Mouse (Mus musculus): ENCODE results near the gene Ttll5. TPM values are rescaled to one million over a fixed set of nuclear protein-coding genes. Genes with fewer than 3 reads are reported as not detected.
A peak's percentile ranks its signal among the peaks of the same experiment; 100 is the strongest.

Ttll5 gene
- polyA plus RNA-seq, 1 experiment from 2014 or later, result 16.1 TPM

DNA sequence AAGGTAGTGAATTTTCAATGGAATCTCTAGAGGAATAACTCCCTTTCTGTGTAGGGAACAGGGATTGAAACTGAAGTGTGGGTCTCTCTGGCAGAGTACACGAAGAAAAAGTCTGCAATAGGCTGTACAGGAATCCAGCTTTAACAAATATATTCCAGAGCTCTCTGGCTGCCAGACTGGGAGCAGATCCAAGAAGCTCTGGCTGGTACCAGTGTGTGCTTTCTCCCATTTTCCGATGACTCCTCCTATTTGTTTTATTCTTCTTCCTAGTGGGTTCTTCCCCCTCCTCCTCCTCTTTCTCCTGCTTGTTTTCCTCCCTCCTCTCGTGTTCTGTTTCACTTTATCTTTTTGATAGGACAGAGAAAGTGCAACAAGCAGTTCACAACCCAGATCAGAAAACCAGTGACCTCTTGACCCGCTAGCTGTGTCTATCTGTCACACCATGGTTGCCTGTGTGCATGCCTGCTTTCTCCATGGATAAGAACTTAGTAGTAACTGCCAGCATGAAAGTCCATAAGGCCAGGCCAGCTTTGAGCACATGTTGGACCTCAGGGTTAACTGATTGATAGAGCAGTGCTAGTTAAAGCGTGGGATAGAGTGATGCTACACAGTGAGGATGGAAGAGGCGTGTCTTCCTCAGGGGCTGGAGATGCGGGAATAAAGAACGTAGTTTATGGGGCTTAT lies 55.3 kb downstream of the Ttll5 start:
- DNase-seq, result peak; percentile 37
- peaks cover 14% of the 10 kb centered on the region for H3K36me3 ChIP-seq (ENCODE audit: control insufficient read depth, insufficient read depth, low read length)
- 82% methylated on average over 8 of the region's 8 CpGs for WGBS
- no peak overlapping the region for H3K4me3 ChIP-seq (replicated peaks; ENCODE audit: low read depth, low read length)
- H3K9me3 ChIP-seq (ENCODE audit: control insufficient read depth, low read length), result no peaks in the 10 kb centered on the region
- ATAC-seq (ENCODE audit: low FRiP score, low TSS enrichment), result no peak
- no peak overlapping the region for H3K4me2 ChIP-seq (ENCODE audit: low read length)
- no peaks in the 10 kb centered on the region for H3K4me1 ChIP-seq (ENCODE audit: control insufficient read depth, insufficient read depth, low read length)
- H3K27ac ChIP-seq (replicated peaks; ENCODE audit: low read depth, low read length), result 0 out of 2 replicates have a peak overlapping the region, but pooled peaks have one; percentile 5
- H3K27me3 ChIP-seq (ENCODE audit: control insufficient read depth, insufficient read depth, low read length), result no peaks in the 10 kb centered on the region
- H3K9ac ChIP-seq (replicated peaks; ENCODE audit: low read length), result no peak overlapping the region

DNA sequence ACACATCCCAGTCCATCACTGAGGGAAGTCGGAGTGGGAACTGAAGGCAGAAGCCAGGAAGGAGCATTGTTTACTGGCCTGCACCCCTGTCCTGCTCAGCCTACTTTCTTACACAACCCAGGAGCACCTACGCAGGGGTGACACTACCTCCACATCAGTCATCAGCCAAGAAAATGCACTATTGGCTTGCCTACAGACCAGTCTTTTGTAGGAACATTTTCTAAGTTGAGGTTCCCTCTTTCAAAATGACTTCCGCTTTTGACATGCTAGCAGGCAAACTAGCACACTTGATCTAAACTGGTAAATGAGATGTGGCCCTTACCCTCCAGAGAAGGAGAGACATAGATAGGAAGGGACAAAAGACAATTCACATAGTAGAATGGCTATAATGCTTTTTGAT lies 60.6 kb downstream of the Ttll5 start:
- Histone ChIP-seq H3K9me3 (ENCODE audit: control insufficient read depth, low read length) (no peaks in the 10 kb centered on the region), H3K36me3 (ENCODE audit: control insufficient read depth, insufficient read depth, low read length) (no peaks in the 10 kb centered on the region; the same call in 1 of the 2 replicates), H3K27ac (replicated peaks; ENCODE audit: low read depth, low read length) (no peak overlapping the region), H3K4me3 (replicated peaks; ENCODE audit: low read depth, low read length) (no peak overlapping the region), H3K4me1 (ENCODE audit: control insufficient read depth, insufficient read depth, low read length) (0 out of 2 replicates have a peak, but pooled peaks cover under 1% of the 10 kb centered on the region), H3K27me3 (ENCODE audit: control insufficient read depth, insufficient read depth, low read length) (no peaks in the 10 kb centered on the region), H3K4me2 (ENCODE audit: low read length) (no peak overlapping the region), H3K9ac (replicated peaks; ENCODE audit: low read length) (no peak overlapping the region)
- DNase-seq (no peak), ATAC-seq (ENCODE audit: low FRiP score, low TSS enrichment) (no peak)
- WGBS, result 92% methylated on average over 3 of the region's 3 CpGs

GRCm38 (mm10) chr12:85890054-85890453 lies 65.6 kb downstream of the Ttll5 start:
- H3K27me3 ChIP-seq (ENCODE audit: control insufficient read depth, insufficient read depth, low read length), result no peaks in the 10 kb centered on the region
- no peak for ATAC-seq (ENCODE audit: low FRiP score, low TSS enrichment)

GRCm38 (mm10) chr12:85903986-85904385 lies 79.5 kb downstream of the Ttll5 start:
- H3K4me3 ChIP-seq (replicated peaks; ENCODE audit: low read depth, low read length), result no peak overlapping the region
- 95% methylated on average over 6 of the region's 6 CpGs for WGBS
- no peak overlapping the region for H3K4me2 ChIP-seq (ENCODE audit: low read length)
- 0 out of 2 replicates have a peak, but pooled peaks cover 5% of the 10 kb centered on the region for H3K4me1 ChIP-seq (ENCODE audit: control insufficient read depth, insufficient read depth, low read length)
- H3K36me3 ChIP-seq (ENCODE audit: control insufficient read depth, insufficient read depth, low read length), result peaks cover 5% of the 10 kb centered on the region; the same call in 1 of the 2 replicates
- H3K9ac ChIP-seq (replicated peaks; ENCODE audit: low read length), result no peak overlapping the region
- no peak overlapping the region for H3K27ac ChIP-seq (replicated peaks; ENCODE audit: low read depth, low read length)
- DNase-seq, result no peak
- no peak for ATAC-seq (ENCODE audit: low FRiP score, low TSS enrichment)
- no peaks in the 10 kb centered on the region for H3K9me3 ChIP-seq (ENCODE audit: control insufficient read depth, low read length)
- H3K27me3 ChIP-seq (ENCODE audit: control insufficient read depth, insufficient read depth, low read length), result no peaks in the 10 kb centered on the region

More at GRCm38 (mm10) chr12:85890054-85890453, 65.6 kb downstream of the Ttll5 start:
- Histone ChIP-seq H3K4me2 (ENCODE audit: low read length) (no peak overlapping the region), H3K9me3 (ENCODE audit: control insufficient read depth, low read length) (no peaks in the 10 kb centered on the region), H3K36me3 (ENCODE audit: control insufficient read depth, insufficient read depth, low read length) (peaks cover 16% of the 10 kb centered on the region), H3K4me1 (ENCODE audit: control insufficient read depth, insufficient read depth, low read length) (0 out of 2 replicates have a peak, but pooled peaks cover 3% of the 10 kb centered on the region), H3K9ac (replicated peaks; ENCODE audit: low read length) (no peak overlapping the region), H3K27ac (replicated peaks; ENCODE audit: low read depth, low read length) (no peak overlapping the region), H3K4me3 (replicated peaks; ENCODE audit: low read depth, low read length) (no peak overlapping the region)
- DNase-seq, result peak; percentile 73
- WGBS, result 49% methylated on average over 4 of the region's 4 CpGs

DNA sequence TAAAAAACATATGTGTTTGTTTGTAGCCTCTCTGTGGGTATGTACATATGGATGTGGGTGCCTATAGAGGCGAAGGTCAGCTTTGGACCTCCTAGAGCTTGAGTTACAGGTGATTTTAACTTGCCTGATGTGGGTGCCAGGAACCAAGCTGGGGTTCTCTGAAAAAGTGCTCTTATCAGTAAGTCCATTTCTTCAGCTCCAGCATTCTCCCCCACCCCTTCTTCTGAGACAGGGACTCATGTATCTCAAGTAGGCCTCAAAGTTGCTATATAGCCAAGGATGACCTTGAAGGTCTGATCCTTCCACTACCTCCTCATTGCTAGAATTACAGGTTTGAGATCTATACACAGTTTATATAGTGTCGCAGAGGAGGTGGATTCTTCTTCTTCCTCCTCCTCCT lies 81.2 kb downstream of the Ttll5 start:
- Histone ChIP-seq H3K36me3 (ENCODE audit: control insufficient read depth, insufficient read depth, low read length) (no peaks in the 10 kb centered on the region; the same call in 1 of the 2 replicates), H3K4me1 (ENCODE audit: control insufficient read depth, insufficient read depth, low read length) (0 out of 2 replicates have a peak, but pooled peaks cover 5% of the 10 kb centered on the region), H3K27me3 (ENCODE audit: control insufficient read depth, insufficient read depth, low read length) (no peaks in the 10 kb centered on the region), H3K9ac (replicated peaks; ENCODE audit: low read length) (no peak overlapping the region), H3K27ac (replicated peaks; ENCODE audit: low read depth, low read length) (no peak overlapping the region), H3K4me2 (ENCODE audit: low read length) (no peak overlapping the region), H3K4me3 (replicated peaks; ENCODE audit: low read depth, low read length) (no peak overlapping the region), H3K9me3 (ENCODE audit: control insufficient read depth, low read length) (no peaks in the 10 kb centered on the region)
- 95% methylated on average over 2 of the region's 2 CpGs for WGBS
- ATAC-seq (ENCODE audit: low FRiP score, low TSS enrichment), result no peak
- no peak for DNase-seq

DNA sequence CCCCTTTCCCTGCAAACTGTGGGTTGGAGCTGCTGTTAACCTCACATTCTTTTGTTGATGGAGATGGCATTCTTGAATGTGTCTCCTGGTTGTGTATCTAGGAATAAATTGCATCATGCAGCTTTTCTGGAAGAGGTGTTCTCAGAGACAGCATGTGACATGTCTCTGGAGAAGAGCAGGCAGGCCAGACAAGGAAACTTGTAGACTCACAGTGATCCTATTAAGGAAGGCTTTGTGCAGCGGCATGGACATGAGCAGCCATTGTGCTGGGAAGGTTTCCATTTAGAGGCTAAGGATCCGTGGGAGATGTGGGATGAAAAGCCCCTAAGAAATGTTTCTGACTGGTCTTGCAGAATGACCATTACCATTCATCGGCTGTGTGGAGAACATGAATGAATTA lies 83.4 kb downstream of the Ttll5 start:
- peak; percentile 6 for DNase-seq
- H3K4me2 ChIP-seq (ENCODE audit: low read length), result no peak overlapping the region
- 9% methylated on average over 3 of the region's 3 CpGs for WGBS

DNA sequence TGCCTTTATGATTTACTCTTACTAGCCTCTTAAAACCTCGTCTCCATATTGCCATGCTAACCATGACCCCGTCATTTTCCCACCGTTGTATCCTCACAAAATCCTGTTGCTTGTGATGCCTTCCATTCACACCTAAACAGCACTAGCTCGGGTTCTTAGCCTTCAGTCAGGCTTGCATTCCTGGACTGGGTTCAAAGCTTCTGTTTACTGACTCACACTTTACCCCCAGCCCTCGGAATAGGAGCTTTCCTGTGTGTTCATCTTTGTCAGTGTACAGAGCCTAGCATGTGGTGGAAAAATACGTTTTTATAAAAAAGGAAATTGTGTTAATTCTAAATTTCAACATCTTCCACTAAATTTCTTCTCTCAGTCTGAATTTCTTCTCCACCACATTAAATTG lies 86.4 kb downstream of the Ttll5 start:
- Histone ChIP-seq H3K27ac (replicated peaks; ENCODE audit: low read depth, low read length) (no peak overlapping the region), H3K27me3 (ENCODE audit: control insufficient read depth, insufficient read depth, low read length) (no peaks in the 10 kb centered on the region), H3K4me2 (ENCODE audit: low read length) (no peak overlapping the region), H3K4me3 (replicated peaks; ENCODE audit: low read depth, low read length) (no peak overlapping the region), H3K36me3 (ENCODE audit: control insufficient read depth, insufficient read depth, low read length) (no peaks in the 10 kb centered on the region), H3K9me3 (ENCODE audit: control insufficient read depth, low read length) (no peaks in the 10 kb centered on the region), H3K4me1 (ENCODE audit: control insufficient read depth, insufficient read depth, low read length) (0 out of 2 replicates have a peak, but pooled peaks cover 5% of the 10 kb centered on the region), H3K9ac (replicated peaks; ENCODE audit: low read length) (no peak overlapping the region)
- no peak for DNase-seq
- no peak for ATAC-seq (ENCODE audit: low FRiP score, low TSS enrichment)
- WGBS, result 84% methylated on average over 6 of the region's 6 CpGs

More for the DNA sequence above, 83.4 kb downstream of the Ttll5 start:
- H3K4me3 ChIP-seq (replicated peaks; ENCODE audit: low read depth, low read length), result no peak overlapping the region
- 0 out of 2 replicates have a peak, but pooled peaks cover 5% of the 10 kb centered on the region for H3K4me1 ChIP-seq (ENCODE audit: control insufficient read depth, insufficient read depth, low read length)
- no peaks in the 10 kb centered on the region for H3K9me3 ChIP-seq (ENCODE audit: control insufficient read depth, low read length)
- no peak overlapping the region for H3K9ac ChIP-seq (replicated peaks; ENCODE audit: low read length)
- no peak for ATAC-seq (ENCODE audit: low FRiP score, low TSS enrichment)
- H3K27me3 ChIP-seq (ENCODE audit: control insufficient read depth, insufficient read depth, low read length), result no peaks in the 10 kb centered on the region
- no peak overlapping the region for H3K27ac ChIP-seq (replicated peaks; ENCODE audit: low read depth, low read length)
- H3K36me3 ChIP-seq (ENCODE audit: control insufficient read depth, insufficient read depth, low read length), result no peaks in the 10 kb centered on the region; the same call in 1 of the 2 replicates

DNA sequence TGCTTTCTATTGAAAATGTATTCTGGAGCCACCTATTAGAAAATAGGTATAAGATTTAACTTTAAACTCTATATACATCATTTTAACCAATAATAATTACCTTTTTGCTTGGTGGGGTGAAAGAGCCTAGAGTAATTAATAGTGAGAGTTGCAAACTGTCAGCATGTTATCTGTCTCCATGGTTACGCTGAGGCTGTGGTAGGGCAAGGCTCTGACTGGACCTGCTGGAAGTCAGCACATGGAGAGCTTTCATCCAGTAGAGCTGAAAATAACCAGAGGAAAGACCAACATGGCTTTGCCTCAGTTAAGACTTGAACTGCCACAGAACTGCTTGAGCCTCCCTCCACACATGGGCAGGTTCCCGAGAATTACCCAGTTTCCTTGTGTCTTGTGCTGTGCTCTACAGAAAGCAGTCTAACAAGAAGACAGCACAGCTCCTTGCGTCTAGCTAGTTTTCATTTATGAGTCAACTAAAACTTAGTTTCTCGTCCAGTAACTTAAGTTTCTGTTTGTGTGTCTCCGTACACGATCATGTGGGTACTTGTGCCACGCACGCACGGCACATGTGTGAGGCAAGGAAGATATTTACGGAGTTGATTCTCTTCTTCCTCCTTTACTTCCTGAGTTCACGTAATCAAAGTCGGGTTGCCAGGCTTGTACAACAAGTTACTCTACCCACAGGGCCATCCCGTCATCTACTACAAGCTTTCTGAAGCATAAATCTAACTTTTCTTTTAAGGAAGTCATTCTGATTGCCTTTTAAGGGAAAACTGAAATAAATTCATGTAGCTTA lies 88.4 kb downstream of the Ttll5 start:
- no peak overlapping the region for H3K4me2 ChIP-seq (ENCODE audit: low read length)
- ATAC-seq (ENCODE audit: low FRiP score, low TSS enrichment), result no peak
- 96% methylated on average over 13 of the region's 13 CpGs for WGBS

More for the DNA sequence above, 88.4 kb downstream of the Ttll5 start:
- H3K27me3 ChIP-seq (ENCODE audit: control insufficient read depth, insufficient read depth, low read length), result no peaks in the 10 kb centered on the region
- no peak overlapping the region for H3K27ac ChIP-seq (replicated peaks; ENCODE audit: low read depth, low read length)
- no peak overlapping the region for H3K4me3 ChIP-seq (replicated peaks; ENCODE audit: low read depth, low read length)
- H3K36me3 ChIP-seq (ENCODE audit: control insufficient read depth, insufficient read depth, low read length), result peaks cover 4% of the 10 kb centered on the region; the same call in 1 of the 2 replicates
- H3K9me3 ChIP-seq (ENCODE audit: control insufficient read depth, low read length), result no peaks in the 10 kb centered on the region
- H3K4me1 ChIP-seq (ENCODE audit: control insufficient read depth, insufficient read depth, low read length), result 0 out of 2 replicates have a peak, but pooled peaks cover under 1% of the 10 kb centered on the region
- H3K9ac ChIP-seq (replicated peaks; ENCODE audit: low read length), result no peak overlapping the region
- no peak for DNase-seq

All from midbrain, embryonic 14.5 days (tissue).